Mouse (Mus musculus) ES-Bruce4 (cell line): ENCODE data around the gene Popdc2. TPM values are rescaled to one million over a fixed set of nuclear protein-coding genes. Genes with fewer than 3 reads are reported as not detected.

ENCODE experiments used
- H3K27ac ChIP-seq: 2 replicates; pipeline ENCODE4 v1.5.1; 2012; ENCODE audit warnings: low read length, inconsistent platforms; ENCODE audit not compliant: insufficient read depth
- H3K27me3 ChIP-seq: 2 replicates; pipeline ENCODE4 v1.6.1; 2012; ENCODE audit warnings: mild to moderate bottlenecking, low read length, inconsistent platforms; ENCODE audit not compliant: control insufficient read depth, poor library complexity, insufficient read depth, severe bottlenecking
- H3K36me3 ChIP-seq: 2 replicates; pipeline ENCODE4 v1.6.1; 2012; ENCODE audit warnings: inconsistent platforms, mild to moderate bottlenecking, low read length, moderate library complexity; ENCODE audit not compliant: control insufficient read depth, poor library complexity, insufficient read depth, severe bottlenecking
- H3K4me1 ChIP-seq: one replicate; pipeline ENCODE4 v1.8.1; 2011; ENCODE audit warnings: low read length; ENCODE audit not compliant: control insufficient read depth, insufficient read depth
- H3K4me3 ChIP-seq: 2 replicates; pipeline ENCODE4 v1.5.1; 2011; ENCODE audit warnings: low read depth, mild to moderate bottlenecking, low read length
- H3K9ac ChIP-seq: 2 replicates; pipeline ENCODE4 v1.6.1; 2012; ENCODE audit warnings: low read depth, mild to moderate bottlenecking, inconsistent platforms; ENCODE audit not compliant: poor library complexity, severe bottlenecking
- H3K9me3 ChIP-seq: replicated peaks from 2 replicates; pipeline ENCODE4 v1.6.1; 2012; ENCODE audit warnings: mild to moderate bottlenecking, low read length, inconsistent platforms; ENCODE audit not compliant: control insufficient read depth, poor library complexity, insufficient read depth, severe bottlenecking
- CTCF ChIP-seq: IDR thresholded peaks from one replicate; pipeline ENCODE4 v1.8.1; 2011; ENCODE audit warnings: low read depth, low read length
- EP300 ChIP-seq: IDR thresholded peaks from 2 replicates; pipeline ENCODE4 v1.6.1; 2011; ENCODE audit warnings: low read depth, low read length; ENCODE audit not compliant: insufficient read depth
- POLR2A ChIP-seq: IDR thresholded peaks from one replicate; pipeline ENCODE4 v1.8.1; 2011; ENCODE audit warnings: low read length; ENCODE audit not compliant: insufficient read depth
- polyA plus RNA-seq: library from polyadenylated mRNA; stranded (reverse); fragments of >200 nt; gene quantifications from 2 replicates; pipeline ENCODE4 v1.2.4, GENCODE M21; 2011; ENCODE audit warnings: low read depth; ENCODE audit not compliant: missing spikeins, insufficient read depth, insufficient read length

Gene Popdc2
- polyA plus RNA-seq, 1 experiment = not detected

- no peaks in the 10 kb centered on the region for H3K4me1 ChIP-seq
- no peaks in the 10 kb centered on the region for H3K27me3 ChIP-seq
- no peak for TF ChIP-seq EP300
- TF ChIP-seq POLR2A = no peak
- TF ChIP-seq CTCF = no peak
- H3K27ac ChIP-seq = no peak overlapping the region
- H3K9ac ChIP-seq = no peak overlapping the region
- no peak overlapping the region for H3K4me3 ChIP-seq
- no peaks in the 10 kb centered on the region for H3K9me3 ChIP-seq
- H3K36me3 ChIP-seq = no peaks in the 10 kb centered on the region
These were observed 17.9 kb downstream of the Popdc2 start for GRCm38 (mm10) chr16:38379926-38380325.

DNA sequence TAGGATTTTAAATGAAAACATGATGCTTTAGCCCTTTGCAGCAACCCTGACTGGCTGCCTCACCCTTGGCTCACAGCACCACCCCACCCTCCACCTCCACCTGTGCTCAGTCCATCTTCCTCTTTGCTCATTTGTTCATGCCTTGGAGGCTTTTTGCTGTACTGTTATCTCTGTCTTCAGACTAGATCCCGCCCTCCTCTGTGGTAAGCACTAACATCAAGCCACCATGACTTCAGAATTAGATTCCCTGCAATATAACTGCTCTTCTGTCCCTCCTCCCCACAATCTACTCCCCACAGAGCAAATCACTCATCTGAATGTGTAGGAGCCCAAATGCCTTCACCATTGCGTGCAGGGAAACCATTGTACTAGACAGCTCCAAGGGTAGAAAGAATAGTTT lies 21.7 kb downstream of the Popdc2 start:
- Histone ChIP-seq H3K4me1 (no peaks in the 10 kb centered on the region), H3K4me3 (no peak overlapping the region), H3K9me3 (no peaks in the 10 kb centered on the region), H3K36me3 (no peaks in the 10 kb centered on the region), H3K9ac (no peak overlapping the region), H3K27me3 (no peaks in the 10 kb centered on the region), H3K27ac (no peak overlapping the region)
- TF ChIP-seq EP300 = no peak
- no peak for TF ChIP-seq POLR2A
- no peak for TF ChIP-seq CTCF

DNA sequence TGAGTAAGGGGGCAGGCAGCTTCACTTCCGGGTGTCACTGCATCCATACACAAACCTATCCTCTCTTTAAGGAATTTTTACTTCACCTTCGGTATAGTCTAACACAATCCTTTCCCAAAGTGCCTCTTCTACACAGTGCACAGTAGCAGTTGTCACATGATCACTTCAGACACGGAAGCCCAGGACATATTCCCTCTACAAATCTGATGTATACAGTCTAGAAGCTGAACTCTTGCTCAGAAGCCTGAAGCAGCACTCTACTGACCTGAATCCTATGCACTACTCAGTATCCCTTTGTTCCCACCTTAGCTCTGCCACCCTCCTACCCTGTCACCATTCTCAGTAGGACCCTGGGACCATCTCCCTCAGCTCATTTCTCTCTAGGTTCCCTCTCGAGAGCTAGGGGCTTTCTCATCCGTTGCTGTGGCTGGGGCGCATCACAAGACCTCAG lies 23.2 kb downstream of the Popdc2 start:
- Histone ChIP-seq H3K27ac (no peak overlapping the region), H3K4me1 (no peaks in the 10 kb centered on the region), H3K9me3 (no peaks in the 10 kb centered on the region), H3K9ac (no peak overlapping the region), H3K4me3 (no peak overlapping the region), H3K27me3 (no peaks in the 10 kb centered on the region), H3K36me3 (no peaks in the 10 kb centered on the region)
- TF ChIP-seq POLR2A (no peak), EP300 (no peak), CTCF (no peak)

DNA sequence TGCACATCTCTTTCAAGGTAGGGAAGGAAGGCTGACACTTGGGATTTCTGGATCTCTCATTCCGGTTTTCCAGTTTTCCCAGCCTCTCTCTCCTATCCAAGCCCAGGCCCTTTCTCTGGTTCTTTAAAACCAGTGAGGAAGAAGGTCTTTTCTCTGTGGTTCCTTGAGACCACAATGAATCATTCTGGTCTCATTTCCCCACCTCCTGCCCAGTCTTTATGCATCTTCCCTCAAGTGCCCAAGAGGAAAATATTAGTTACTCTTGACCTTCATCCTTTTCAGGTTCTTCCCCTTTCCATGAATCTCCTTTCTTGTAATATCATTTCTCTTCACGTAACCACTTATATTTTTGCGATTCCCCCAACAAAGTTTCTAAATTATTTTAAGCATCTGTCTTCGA lies 23.7 kb downstream of the Popdc2 start:
- no peak for TF ChIP-seq POLR2A
- Histone ChIP-seq H3K9me3 (no peaks in the 10 kb centered on the region), H3K36me3 (no peaks in the 10 kb centered on the region), H3K4me1 (no peaks in the 10 kb centered on the region), H3K27me3 (no peaks in the 10 kb centered on the region), H3K9ac (no peak overlapping the region), H3K4me3 (no peak overlapping the region), H3K27ac (no peak overlapping the region)

DNA sequence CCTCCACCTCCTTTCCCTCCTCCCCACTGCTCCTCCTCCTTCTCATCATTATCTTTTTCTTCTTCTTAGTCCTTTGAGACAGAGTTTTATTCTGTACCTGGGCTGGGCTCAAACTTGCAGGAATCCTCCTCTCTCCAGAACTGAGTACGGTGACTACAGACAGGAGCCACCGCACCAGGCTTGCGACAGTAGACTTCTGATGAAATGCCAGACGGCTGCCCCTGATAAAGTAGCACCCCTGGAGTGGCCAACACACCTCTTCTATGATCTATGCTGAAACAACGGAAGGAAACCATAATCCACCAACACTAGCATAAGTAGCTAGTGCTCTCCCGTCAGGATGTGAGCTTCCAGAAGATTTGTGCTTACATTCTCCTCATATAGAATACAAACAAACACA lies 25.4 kb downstream of the Popdc2 start:
- TF ChIP-seq EP300 (no peak), CTCF (no peak), POLR2A (no peak)
- Histone ChIP-seq H3K36me3 (no peaks in the 10 kb centered on the region), H3K4me3 (no peak overlapping the region), H3K9ac (no peak overlapping the region), H3K4me1 (no peaks in the 10 kb centered on the region), H3K27ac (no peak overlapping the region), H3K9me3 (no peaks in the 10 kb centered on the region), H3K27me3 (no peaks in the 10 kb centered on the region)

- no peaks in the 10 kb centered on the region for H3K4me1 ChIP-seq
These were observed 26.7 kb downstream of the Popdc2 start for GRCm38 (mm10) chr16:38388757-38389156.

More at GRCm38 (mm10) chr16:38388757-38389156, 26.7 kb downstream of the Popdc2 start:
- no peak for TF ChIP-seq CTCF
- no peak for TF ChIP-seq POLR2A
- TF ChIP-seq EP300 = no peak
- Histone ChIP-seq H3K9ac (no peak overlapping the region), H3K27me3 (no peaks in the 10 kb centered on the region), H3K9me3 (no peaks in the 10 kb centered on the region), H3K36me3 (no peaks in the 10 kb centered on the region), H3K4me3 (no peak overlapping the region), H3K27ac (no peak overlapping the region)
